Mouse (Mus musculus) heart, postnatal 25 days (tissue): Measurements from ENCODE around the gene Lrrc32. TPM values are rescaled to one million over a fixed set of nuclear protein-coding genes. Genes with fewer than 3 reads are reported as not detected.

Experiments
- DNase-seq: peaks from one replicate; pipeline ENCODE4 v3.0.0; 2022; ENCODE audit warnings: low spot score
- intact Hi-C: fragments of 180-260 bp; cut with DNase I; formaldehyde crosslinking; loops from one replicate; pipeline ENCODE4 v1.15.1; 2025
- total RNA-seq, 2 experiments: library from RNA; stranded (reverse); gene quantifications; 2 replicates each; pipeline ENCODE4 v1.2.3; 2021

The Lrrc32 gene
- total RNA-seq, 2 experiments from 2014 or later = 10.7 to 11.4 TPM

GRCm38 (mm10) chr7:98486471-98486917 lies 2.6 kb upstream of the Lrrc32 start:
- DNase-seq = no peak
- intact Hi-C loops = loop anchor here (5.0 kb wide), 1 partner anchor 36 kb away; no protein-coding TSS in a partner anchor

DNA sequence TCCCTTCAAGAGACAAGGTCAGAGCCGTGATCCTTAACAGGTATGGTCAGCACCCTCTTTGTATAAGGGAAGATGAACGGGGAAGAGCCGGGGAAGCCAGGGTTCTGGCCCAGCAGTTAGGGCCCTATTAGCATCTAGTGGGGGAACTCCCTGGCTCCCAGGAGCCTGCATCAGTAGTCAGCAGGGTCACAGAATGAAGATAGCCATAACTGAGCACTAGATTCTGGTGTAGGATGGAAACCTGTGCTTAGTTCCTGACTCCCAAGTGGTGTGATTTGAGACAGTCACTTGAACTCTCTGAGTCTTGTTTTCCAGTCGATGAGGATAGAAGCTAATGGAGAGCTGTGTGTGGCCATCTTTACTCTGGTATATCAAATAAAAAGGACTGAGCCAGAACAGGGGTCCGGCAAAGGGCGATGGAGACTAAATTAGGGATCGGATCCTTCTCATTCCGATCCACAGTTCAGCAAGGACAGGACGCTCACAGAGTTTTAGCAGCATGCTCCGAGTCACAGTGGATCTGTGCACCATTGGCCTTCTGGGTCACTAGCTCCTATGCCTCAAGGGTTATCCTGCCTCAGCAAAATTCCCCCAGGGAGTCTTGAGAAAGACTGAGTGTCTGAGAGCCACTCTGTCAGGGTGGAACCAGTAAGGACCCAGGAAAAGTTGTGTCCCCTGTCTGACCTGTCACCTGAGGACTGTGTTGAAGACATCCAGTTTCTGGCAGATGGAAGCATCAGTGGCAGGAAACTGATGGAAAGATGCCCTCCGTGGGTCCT lies 1.7 kb upstream of the Lrrc32 start:
- intact Hi-C loops = loop anchor here (5.0 kb wide), 1 partner anchor 35 kb away; no protein-coding TSS in a partner anchor
- no peak for DNase-seq

DNA sequence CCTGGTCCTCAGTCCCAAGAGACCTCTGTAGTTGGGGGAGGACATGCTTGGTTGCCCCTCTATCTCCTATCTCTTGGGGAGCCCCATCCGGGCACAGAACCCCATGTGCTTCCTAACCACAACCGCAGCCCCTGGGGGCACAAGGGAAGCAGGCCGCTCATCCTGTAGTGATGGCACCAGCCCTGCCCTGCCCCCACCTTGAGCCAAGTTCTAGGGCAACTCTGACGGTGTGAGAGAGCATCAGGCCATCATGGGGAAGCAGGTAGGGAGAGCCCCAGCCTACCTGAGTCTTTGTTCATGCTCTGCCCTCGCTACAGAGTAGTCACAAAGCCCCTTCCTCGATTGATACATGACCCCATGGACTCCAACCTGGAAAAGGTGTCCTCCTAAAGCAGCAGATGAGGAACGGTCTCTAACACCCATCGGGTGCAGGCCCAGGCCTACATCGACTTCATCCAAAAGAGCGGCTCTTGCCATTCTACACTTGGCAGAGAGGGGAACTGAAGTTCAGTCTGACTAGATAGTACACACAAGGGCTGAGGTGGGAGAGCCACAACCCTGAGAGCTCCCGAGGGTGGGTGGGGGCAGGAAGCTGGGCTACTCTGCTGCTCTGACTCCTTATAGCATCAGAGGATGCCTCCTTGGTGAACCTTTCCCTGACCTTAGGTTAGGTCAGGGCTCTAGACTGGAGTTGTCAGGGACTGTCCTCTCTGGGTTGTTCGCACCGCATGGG lies 519 bp upstream of the Lrrc32 start:
- intact Hi-C loops = loop anchor here (5.0 kb wide), 1 partner anchor 34 kb away; no protein-coding TSS in a partner anchor
- no peak for DNase-seq

DNA sequence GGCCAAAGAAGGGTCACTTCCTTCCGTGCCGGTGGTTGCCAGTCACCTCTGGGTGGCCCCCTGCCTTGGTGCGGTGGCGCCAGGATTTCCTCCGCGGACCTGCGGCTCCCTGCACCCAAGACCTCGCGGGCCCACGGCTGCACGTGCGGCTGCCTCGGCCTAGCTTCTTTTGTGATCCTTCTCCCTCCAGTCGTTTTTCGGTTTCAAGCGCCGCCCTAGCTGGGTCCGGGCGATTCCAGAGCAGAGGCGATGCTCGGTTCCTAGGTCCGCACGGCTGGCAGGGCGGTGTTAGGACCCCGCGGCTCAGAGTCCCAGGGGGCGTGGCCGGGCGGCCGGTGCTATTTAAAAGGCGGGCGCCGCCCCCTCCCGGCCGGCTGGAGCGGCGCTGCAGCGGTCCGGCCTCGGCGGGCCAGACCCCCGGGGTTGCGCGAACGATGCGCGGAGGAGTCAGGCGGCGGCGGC lies 571 bp downstream of the Lrrc32 start:
- DNase-seq = peak; percentile 72
- intact Hi-C loops = loop anchor here (2.0 to 5.0 kb wide), 2 partner anchors 33 to 53 kb away; no protein-coding TSS in a partner anchor

DNA sequence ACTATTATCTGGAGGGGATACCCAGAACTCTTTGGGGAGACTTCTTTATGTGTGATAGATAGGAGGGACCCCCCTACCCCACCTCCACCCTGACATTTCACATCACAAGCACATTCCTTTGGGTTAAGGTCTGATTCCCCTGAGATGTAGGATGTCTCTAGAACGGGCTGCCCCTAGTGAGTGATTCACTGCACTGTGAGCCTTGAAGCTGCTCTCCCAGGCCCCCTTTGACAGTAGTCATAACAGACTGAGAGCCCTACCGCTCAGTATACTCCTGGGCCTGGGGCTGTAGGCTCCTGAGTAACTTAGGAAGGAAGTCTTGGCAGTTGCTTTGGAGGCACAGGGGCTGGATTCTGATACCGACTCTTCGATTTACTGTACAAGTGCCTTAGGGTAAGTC lies 1.2 kb downstream of the Lrrc32 start:
- intact Hi-C loops = loop anchor here (2.0 kb wide), 1 partner anchor 52 kb away; no protein-coding TSS in a partner anchor
- DNase-seq = no peak

GRCm38 (mm10) chr7:98490911-98491310 lies 1.8 kb downstream of the Lrrc32 start:
- intact Hi-C loops = loop anchor here (2.0 kb wide), 1 partner anchor 52 kb away; no protein-coding TSS in a partner anchor
- no peak for DNase-seq

DNA sequence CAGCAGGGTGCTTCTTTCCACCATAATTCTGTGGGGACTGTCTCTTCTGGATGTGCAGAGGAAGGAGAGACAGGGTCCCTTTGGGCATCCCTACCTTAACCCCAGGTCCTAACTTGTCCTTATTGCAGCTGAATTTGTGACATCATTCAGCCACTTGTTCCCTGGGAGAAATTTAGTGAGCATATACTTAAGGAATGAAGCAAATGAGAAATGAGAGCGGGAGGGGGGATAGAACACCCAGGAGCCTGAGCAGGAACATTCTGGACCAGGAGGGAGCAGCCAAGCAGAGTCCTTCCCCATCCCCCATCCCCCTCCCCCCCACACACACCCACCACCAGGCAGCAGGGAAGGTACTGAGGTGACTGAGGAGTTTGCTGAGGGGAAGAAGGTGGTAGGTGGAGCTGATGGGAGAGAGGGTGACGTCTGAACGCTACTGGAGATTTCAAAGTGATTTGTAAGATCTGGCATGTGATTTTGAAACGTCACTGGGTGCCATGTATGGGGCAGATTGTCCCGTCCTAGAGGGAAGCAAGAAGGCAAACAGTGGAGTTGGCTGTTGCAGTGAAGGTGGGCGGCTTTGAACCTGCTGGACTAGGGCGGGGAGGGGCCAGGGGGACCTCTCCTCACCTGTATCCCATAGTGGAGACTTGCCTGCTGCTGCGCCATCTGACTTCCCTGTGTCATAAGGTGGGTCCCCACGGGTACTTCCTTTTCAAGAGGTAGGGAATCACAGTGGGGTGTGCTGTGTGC lies 2.5 kb downstream of the Lrrc32 start:
- intact Hi-C loops = loop anchor here (2.0 kb wide), 1 partner anchor 51 kb away; no protein-coding TSS in a partner anchor
- DNase-seq = no peak

GRCm38 (mm10) chr7:98492331-98492730 lies 3.2 kb downstream of the Lrrc32 start:
- intact Hi-C loops = no loop called here
- no peak for DNase-seq

GRCm38 (mm10) chr7:98493307-98493706 lies 4.2 kb downstream of the Lrrc32 start:
- no peak for DNase-seq
- intact Hi-C loops = no loop called here

- no peak for DNase-seq
- intact Hi-C loops = no loop called here
Measured at GRCm38 (mm10) chr7:98493901-98494480, 4.9 kb downstream of the Lrrc32 start.

DNA sequence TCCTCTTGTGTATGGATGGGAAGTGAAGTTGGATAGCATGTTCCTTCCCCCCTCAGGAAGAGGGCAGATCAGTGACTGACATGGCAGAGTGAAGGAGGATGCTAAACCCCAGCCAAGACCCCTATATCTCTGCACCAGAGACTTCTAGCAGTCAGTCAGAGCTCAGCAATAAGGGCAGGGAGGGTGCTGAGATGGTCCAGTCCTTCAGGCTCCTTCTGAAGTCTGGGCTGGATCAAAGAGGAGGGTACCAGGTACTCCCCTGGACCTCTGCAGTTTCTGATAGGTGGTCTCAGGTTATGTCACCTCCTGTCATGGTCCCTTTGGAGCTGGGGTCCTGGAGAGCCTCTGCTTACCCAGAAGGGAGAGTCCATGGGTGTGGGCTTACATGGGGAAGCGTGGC lies 6.5 kb downstream of the Lrrc32 start:
- DNase-seq = no peak
- intact Hi-C loops = no loop called here

GRCm38 (mm10) chr7:98497451-98497850 lies 8.4 kb downstream of the Lrrc32 start:
- DNase-seq = no peak
- intact Hi-C loops = no loop called here

GRCm38 (mm10) chr7:98498101-98498500 lies 9.0 kb downstream of the Lrrc32 start:
- intact Hi-C loops = loop anchor here (2.0 kb wide), 1 partner anchor 25 kb away; no protein-coding TSS in a partner anchor

GRCm38 (mm10) chr7:98498656-98499560 lies 9.8 kb downstream of the Lrrc32 start:
- no peak for DNase-seq

More at GRCm38 (mm10) chr7:98498101-98498500, 9.0 kb downstream of the Lrrc32 start:
- DNase-seq = no peak

DNA sequence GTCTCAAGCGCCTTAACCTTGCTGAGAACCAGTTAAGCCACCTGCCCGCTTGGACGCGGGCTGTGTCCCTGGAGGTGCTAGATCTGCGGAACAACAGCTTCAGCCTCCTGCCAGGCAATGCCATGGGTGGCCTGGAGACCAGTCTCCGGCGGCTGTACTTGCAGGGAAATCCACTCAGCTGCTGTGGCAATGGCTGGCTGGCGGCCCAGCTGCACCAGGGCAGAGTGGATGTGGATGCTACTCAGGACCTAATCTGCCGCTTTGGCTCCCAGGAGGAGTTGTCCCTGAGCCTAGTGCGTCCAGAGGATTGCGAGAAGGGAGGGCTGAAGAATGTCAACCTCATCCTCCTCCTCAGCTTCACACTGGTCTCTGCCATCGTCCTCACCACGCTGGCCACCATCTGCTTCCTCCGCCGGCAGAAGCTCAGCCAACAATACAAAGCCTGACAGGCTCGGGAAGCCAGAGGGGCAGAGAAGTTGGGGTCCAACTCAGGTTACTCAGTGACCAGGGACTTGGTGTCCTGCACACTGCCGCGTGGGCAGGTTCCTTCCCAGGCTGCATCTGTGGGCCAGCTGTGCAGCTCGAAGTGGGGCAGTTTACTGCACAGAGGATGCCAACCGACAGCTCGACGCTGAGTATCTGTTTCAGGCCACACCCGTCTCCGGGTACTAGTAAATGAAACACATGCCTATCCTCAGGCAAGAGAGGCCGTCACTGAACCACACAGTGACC lies 10.6 kb downstream of the Lrrc32 start:
- intact Hi-C loops = loop anchor here (2.0 kb wide), 1 partner anchor 23 kb away; no protein-coding TSS in a partner anchor
- no peak for DNase-seq

More at GRCm38 (mm10) chr7:98498656-98499560, 9.8 kb downstream of the Lrrc32 start:
- intact Hi-C loops = loop anchor here (2.0 kb wide), 1 partner anchor 24 kb away; no protein-coding TSS in a partner anchor

DNA sequence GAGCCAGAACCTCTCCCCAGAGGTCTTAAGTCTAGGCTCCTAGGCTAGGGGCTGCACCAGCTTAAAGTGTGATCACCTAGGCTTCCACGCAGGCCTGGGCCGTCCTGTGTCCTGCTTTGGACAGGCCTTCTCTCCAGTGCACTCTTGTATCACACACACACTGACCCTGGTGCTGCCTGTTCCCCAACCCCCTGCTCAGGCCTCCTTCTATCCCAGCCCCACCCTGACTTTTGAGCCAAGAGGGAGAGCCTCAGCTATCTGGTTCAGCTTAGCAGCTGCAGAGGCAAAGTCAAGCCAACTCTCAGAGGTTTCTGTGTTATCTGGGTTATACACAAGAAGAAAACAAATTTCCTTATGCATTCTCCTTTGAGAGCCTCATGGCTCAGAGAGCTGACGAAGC lies 11.4 kb downstream of the Lrrc32 start:
- DNase-seq = peak; percentile 77
- intact Hi-C loops = no loop called here

GRCm38 (mm10) chr7:98501078-98501477 lies 12.0 kb downstream of the Lrrc32 start:
- DNase-seq = no peak
- intact Hi-C loops = no loop called here

DNA sequence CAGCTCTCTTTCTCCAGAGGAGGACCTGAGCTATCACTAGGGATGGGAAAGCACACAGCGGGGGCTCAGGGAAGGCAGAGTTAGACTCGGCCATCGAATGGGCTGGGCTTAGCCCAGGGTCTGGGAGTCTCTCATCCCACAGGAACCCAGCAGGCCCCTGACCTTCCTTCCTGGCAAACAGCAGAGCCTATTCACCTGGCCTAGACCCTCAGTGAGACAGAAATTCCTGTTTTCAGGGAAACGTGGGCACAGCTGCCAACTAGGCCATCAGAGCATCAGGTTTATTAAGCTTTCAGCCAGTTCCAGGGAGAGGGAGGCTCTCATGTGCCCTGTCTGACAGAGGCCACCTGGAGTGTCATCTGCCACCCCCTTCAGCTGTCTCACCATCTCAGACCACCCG lies 13.8 kb downstream of the Lrrc32 start:
- intact Hi-C loops = no loop called here
- no peak for DNase-seq
